Mouse (Mus musculus): ENCODE data around the gene Fau. TPM values are rescaled to one million over a fixed set of nuclear protein-coding genes. Genes with fewer than 3 reads are reported as not detected.
"Not testable (repeated sequence)": the region's sequence is repeated elsewhere in the genome, so short reads cannot be mapped to it uniquely, and the experiment has no call there.

Fau gene
- polyA plus RNA-seq, 1 experiment from 2014 or later = 1,123 TPM

- POLR2A ChIA-PET = no interaction called here
- DNase-seq (ENCODE audit: low read depth, low spot score) (no peak), ATAC-seq (no peak)
- H3K27me3 ChIP-seq = peaks cover 29% of the 10 kb centered on the region
- in situ Hi-C loops (cut with MboI; ENCODE audit: low pct_unique_long_range_greater_than_20kb) = no loop called here
- no peak for TF ChIP-seq CTCF (IDR thresholded peaks at IDR 0.05)
- CTCF ChIA-PET = no interaction called here
Observed at GRCm38 (mm10) chr19:6023930-6024329, 33.7 kb upstream of the Fau start.

DNA sequence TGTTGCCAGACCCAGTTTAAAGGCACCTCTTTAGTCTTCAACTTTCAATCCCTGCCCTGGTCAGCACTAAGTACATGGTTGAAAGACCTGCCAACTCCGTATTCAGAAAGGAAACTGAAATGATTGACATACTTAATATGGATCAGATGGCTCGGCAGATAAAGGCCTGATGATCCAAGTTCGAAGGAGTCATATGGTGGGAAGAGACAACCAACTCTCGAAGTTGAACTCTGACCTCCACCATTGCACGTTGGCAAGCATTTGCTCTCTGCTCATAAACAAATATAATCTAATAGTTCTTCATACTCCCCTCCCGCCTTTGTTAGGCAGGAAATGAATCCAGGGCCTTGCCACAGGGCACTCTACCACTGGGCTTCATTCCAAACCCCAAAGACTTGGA is 28.7 kb upstream of the Fau start:
- in situ Hi-C loops (cut with MboI; ENCODE audit: low pct_unique_long_range_greater_than_20kb) = no loop called here
- DNase-seq (ENCODE audit: low read depth, low spot score) (no peak), ATAC-seq (no peak)
- ChIA-PET POLR2A (no interaction called here), CTCF (no interaction called here)
- H3K27me3 ChIP-seq = peaks cover 25% of the 10 kb centered on the region
- TF ChIP-seq CTCF (IDR thresholded peaks at IDR 0.05) = no peak

DNA sequence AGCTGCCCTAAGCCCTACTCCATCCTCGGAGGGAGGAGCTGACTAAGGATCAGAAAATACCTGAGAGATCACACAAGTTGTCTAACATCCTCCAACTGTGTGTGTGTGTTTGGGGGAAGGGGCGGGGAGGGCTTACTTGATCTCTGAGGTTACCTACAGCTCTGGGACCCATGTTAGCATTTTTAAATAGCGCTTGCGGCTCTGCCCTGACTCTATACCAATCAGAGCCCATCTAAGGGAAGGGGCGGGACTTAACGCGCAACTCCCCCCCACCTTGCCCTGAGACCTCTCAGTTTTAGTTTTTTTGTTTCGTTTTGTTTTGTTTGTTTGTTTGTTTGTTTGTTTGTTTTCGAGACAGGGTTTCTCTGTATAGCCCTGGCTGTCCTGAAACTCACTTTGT is 28.2 kb upstream of the Fau start:
- in situ Hi-C loops (cut with MboI; ENCODE audit: low pct_unique_long_range_greater_than_20kb) = no loop called here
- POLR2A ChIA-PET = interaction anchor here (0.5 kb wide), 1 partner anchor 290 kb away, joined by 3 read pairs; no protein-coding TSS in a partner anchor
- peaks cover 23% of the 10 kb centered on the region for H3K27me3 ChIP-seq
- CTCF ChIA-PET = no interaction called here
- no peak for TF ChIP-seq CTCF (IDR thresholded peaks at IDR 0.05)
- DNase-seq (ENCODE audit: low read depth, low spot score) = no peak
- ATAC-seq = no peak

- peaks cover 14% of the 10 kb centered on the region for H3K27me3 ChIP-seq
- POLR2A ChIA-PET = no interaction called here
- CTCF ChIA-PET = no interaction called here
- in situ Hi-C loops (cut with MboI; ENCODE audit: low pct_unique_long_range_greater_than_20kb) = no loop called here
- TF ChIP-seq CTCF (IDR thresholded peaks at IDR 0.05) = no peak
- ATAC-seq (no peak), DNase-seq (ENCODE audit: low read depth, low spot score) (no peak)
Observed at GRCm38 (mm10) chr19:6030520-6031280, 26.9 kb upstream of the Fau start.

DNA sequence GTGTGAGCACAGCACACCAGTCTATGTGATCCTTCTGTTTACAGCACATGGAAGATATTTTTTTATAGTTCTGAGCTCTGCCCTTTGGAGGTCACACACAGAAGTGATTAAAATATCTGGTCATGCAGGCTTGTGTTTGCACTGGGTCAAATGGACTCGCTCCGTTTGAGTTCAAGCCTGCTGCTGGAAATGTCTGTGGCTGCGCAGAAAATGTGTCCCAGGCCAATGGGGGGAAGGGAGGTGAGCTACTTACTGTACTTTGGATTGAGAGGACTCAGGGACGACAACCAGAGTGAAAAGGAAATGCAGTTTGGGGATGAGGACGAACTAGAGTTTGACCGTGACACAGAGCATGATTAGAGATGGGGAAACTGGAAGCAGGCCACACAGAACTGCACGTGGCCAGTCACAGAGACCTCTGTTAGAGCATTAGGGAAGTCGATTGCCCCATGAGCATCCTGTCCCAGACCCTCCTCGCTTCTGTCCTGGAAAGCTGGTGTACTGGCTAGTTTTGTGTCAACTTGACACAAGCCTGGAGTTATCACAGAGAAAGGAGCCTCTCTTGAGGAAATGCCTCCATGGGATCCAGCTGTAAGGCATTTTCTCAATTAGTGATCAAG is 21.6 kb upstream of the Fau start:
- CTCF ChIA-PET = interaction anchor here (1.1 kb wide), 2 partner anchors 18 to 21 kb away, joined by 3 read pairs; partner anchors contain the start of gene Capn1
- DNase-seq (ENCODE audit: low read depth, low spot score) (no peak), ATAC-seq (no peak)
- TF ChIP-seq CTCF (IDR thresholded peaks at IDR 0.05) = no peak
- H3K27me3 ChIP-seq = peaks cover 4% of the 10 kb centered on the region
- in situ Hi-C loops (cut with MboI; ENCODE audit: low pct_unique_long_range_greater_than_20kb) = no loop called here
- POLR2A ChIA-PET = interaction anchor here (0.5 kb wide), 1 partner anchor 21 kb away, joined by 4 read pairs; no protein-coding TSS in a partner anchor

DNA sequence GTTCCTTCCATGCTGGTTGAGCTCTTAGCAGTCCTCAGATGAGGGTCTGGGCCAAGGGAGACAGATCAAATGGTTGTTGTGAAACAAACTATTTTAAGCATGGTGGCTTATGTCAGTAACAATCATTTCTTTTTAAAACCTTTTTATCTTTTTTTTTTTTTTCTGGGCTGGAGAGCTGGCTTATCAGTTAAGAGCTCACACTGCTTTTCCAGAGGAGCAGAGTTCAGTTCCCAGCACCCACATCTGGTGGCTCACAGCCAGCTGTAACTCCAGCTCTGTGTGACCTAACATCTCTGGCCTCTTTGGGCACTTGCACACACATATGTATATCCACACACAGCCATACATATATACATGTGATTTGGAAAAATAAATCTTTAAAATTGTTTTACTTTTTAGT is 19.9 kb upstream of the Fau start:
- no peaks in the 10 kb centered on the region for H3K27me3 ChIP-seq
- DNase-seq (ENCODE audit: low read depth, low spot score) (no peak), ATAC-seq (no peak)
- no peak for TF ChIP-seq CTCF (IDR thresholded peaks at IDR 0.05)
- in situ Hi-C loops (cut with MboI; ENCODE audit: low pct_unique_long_range_greater_than_20kb) = no loop called here
- CTCF ChIA-PET = no interaction called here
- POLR2A ChIA-PET = interaction anchor here (0.7 to 1.6 kb wide), 3 partner anchors 9 to 74 kb away, joined by 3 to 4 read pairs (median 3); partner anchors contain the start of gene Syvn1

DNA sequence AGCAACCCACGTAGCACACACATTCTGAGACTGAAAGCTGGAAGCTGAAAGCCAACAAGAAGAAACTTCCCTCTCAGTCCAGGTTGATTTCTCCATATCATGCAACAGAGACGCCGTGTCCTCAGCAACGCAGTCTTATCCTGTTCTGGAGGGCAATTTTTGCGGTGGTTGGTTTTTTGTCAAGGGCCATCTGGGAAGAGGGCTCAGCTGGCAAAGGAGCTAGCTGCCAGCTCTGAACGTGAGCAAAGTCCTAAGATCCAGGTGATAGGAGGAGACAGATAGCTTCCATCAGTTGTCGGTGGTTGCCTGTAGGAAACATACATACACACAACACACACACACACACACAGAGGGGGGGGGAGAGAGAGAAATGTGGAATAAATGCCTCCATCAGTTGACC is 19.3 kb upstream of the Fau start:
- ChIA-PET CTCF (interaction anchor here (1.2 kb wide), 1 partner anchor 20 kb away, joined by 5 read pairs; no protein-coding TSS in a partner anchor), POLR2A (interaction anchor here (0.7 to 1.6 kb wide), 4 partner anchors 8 to 79 kb away, joined by 3 to 4 read pairs (median 4); partner anchors contain the start of gene Syvn1)
- TF ChIP-seq CTCF (IDR thresholded peaks at IDR 0.05) = no peak
- no peaks in the 10 kb centered on the region for H3K27me3 ChIP-seq
- in situ Hi-C loops (cut with MboI; ENCODE audit: low pct_unique_long_range_greater_than_20kb) = no loop called here
- DNase-seq (ENCODE audit: low read depth, low spot score) (no peak), ATAC-seq (no peak)

GRCm38 (mm10) chr19:6040002-6040401 is 17.6 kb upstream of the Fau start:
- DNase-seq (ENCODE audit: low read depth, low spot score) (no peak), ATAC-seq (no peak)
- ChIA-PET CTCF (no interaction called here), POLR2A (no interaction called here)
- no peaks in the 10 kb centered on the region for H3K27me3 ChIP-seq
- no peak for TF ChIP-seq CTCF (IDR thresholded peaks at IDR 0.05)
- in situ Hi-C loops (cut with MboI; ENCODE audit: low pct_unique_long_range_greater_than_20kb) = no loop called here

DNA sequence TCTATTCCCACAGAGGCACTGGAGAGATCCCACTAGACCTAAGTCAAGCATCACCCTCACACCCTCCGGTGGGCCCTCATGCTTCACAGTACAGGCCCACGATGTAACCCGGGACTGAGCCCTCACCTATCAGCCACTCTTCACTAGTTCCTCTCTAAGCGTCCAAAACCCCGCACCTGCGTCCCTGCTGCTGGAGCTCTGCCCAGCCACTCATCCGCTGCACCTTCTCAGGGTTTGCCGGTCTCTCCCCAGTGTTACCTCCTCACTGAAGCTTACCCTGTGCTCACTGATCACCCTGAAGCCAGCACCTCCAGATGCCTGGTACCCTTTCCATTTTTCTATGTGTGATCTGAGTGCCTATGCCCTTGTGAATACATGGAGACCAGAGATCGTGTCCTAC is 15.4 kb upstream of the Fau start:
- in situ Hi-C loops (cut with MboI; ENCODE audit: low pct_unique_long_range_greater_than_20kb) = no loop called here
- ChIA-PET POLR2A (no interaction called here), CTCF (no interaction called here)
- no peaks in the 10 kb centered on the region for H3K27me3 ChIP-seq
- TF ChIP-seq CTCF (IDR thresholded peaks at IDR 0.05) = no peak
- no peak for ATAC-seq
- no peak for DNase-seq (ENCODE audit: low read depth, low spot score)

DNA sequence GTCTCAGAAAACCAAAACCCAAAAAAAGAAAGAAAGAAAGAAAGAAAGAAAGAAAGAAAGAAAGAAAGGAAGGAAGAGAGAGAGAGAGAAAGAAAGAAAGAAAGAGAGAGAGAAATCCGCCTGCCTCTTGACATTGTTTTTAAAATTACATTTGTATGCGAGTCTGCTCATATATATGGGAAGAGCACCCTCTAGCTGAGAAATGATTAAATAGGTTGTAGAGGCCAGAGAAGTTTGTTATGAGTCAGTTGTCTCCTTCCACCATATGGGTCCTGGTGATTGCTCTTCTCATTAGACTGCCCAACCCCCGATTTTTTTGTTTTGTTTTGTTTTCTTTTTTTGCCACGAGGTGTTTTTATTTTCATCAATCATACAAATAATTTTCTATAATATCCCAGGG is 13.5 kb upstream of the Fau start:
- POLR2A ChIA-PET; ATAC-seq; DNase-seq (ENCODE audit: low read depth, low spot score); H3K27me3 ChIP-seq; in situ Hi-C loops (cut with MboI; ENCODE audit: low pct_unique_long_range_greater_than_20kb): not testable (repeated sequence)
- CTCF ChIA-PET = interaction anchor here (3.4 kb wide), 1 partner anchor 79 kb away, joined by 13 read pairs; the partner anchor contains the start of gene Pola2
